Mouse (Mus musculus): ENCODE measurements around the gene E130309D02Rik.
A peak's percentile ranks its signal among the peaks of the same experiment; 100 is the strongest.

The E130309D02Rik gene

DNA sequence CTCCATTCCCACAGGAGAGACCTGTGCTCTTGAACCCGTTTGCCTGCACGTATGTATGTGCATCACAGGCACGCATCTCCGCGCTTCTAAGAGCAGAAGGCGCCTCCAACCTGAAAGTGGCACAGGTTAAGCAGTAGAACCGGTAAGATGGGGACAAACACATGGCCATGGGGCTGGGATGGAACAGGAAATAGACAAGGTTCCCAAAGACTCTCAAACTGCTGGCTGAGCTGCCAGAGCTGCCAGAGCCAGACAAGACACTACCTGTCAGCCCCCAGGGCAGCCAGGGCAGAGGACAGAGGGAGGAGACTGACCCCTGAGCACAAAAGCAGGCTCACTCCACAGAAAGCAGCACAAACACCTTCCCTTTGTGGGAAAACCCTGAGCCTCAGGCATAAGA is 5.2 kb downstream of the E130309D02Rik start:
- DNase-seq (ENCODE audit: low spot score), result no peak

DNA sequence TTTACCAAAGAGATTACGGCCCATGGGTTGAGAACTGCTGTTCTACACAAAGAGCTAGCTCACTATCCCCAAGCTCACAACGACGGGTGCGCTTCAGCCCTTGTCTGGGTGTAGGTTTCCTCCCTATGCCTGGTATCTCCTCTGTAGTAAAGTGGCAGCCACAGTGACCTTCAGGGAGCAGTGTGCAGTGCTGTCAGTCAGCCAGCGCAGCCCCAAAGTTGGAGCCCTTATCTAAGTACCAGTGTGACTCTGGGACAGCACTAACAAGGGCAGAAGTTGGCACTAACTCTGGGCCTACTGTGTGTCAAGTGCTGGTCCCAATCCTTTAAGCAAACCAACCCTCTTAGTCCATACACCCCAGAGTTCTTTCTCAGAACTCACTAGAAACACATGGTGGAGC is 6.3 kb downstream of the E130309D02Rik start:
- DNase-seq (ENCODE audit: low spot score), result no peak

DNA sequence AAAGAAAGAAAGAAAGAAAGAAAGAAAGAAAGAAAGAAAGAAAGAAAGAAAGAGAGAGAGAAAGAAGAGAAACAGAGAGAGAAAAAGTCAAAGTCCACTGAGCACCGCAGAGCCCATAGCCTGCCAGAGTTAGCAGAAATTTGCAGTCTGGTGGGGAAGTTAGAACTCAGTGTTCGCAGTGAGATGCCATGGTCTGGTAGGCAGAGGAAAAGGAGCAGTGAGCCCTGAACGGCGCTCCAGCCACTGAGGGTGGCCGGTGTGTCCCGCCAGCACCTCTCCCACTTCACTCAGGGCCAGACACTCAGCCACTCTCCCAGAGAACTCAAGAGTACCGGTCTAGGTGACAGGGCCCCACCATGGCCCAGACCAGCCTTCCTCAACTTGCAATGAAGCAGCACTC is 10.9 kb downstream of the E130309D02Rik start:
- DNase-seq (ENCODE audit: low spot score), result no peak

DNA sequence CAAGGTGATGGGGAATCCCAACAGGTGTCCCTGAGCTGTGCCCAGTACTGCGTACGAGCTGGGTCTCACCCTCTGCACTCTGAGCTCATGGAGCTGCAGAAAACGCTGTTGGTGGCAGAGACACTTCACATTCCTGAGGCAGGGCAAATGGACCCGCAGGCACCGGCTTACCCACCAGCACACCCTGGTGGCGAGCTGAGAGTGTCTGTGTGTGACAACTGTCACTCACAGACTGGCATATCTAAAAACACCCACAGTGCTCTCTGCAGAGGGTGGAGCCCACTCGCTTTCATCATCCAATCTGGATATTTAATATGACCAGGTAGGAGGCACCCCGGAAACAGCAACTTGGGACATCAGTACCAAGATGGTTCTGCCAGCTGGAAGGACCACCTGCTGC is 13.9 kb downstream of the E130309D02Rik start:
- DNase-seq (ENCODE audit: low spot score), result no peak

DNA sequence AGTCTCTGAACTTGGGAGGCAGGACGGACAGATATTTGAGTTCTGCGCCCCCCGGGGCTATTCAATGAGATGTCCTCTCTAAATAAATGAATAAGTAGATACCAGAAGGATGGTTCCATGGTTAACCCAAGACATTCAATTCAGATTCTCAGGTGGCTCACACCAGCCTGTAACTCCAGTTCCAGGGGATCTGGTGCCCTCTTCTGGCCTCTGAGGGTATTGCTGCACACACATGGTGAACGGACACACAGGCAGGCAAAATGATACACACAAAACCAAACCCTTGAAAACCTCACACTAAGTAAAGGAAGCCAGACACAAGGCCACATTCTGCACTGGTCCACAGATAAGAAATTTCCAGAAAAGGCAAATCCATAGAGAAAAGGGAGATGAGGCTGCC is 15.5 kb downstream of the E130309D02Rik start:
- peak; percentile 35 for DNase-seq (ENCODE audit: low spot score)

DNA sequence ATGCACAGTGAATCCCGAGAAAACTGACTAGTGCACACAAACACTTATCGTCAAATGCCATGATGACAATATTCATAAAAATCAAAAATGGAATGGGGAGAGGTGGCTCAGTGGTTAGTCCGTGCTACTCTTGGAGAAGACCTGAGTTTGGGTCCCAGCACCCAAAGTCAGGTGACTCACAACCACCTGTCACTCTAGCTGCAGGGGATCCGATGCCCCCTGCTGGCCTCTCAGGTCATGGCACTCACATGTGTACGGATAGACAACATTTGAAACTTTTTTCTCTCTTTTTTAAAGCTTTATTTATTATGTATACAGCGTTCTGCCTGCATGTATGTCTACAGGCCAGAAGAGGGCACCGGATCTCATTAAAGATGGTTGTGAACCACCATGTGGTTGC is 16.8 kb downstream of the E130309D02Rik start:
- no peak for DNase-seq (ENCODE audit: low spot score)

DNA sequence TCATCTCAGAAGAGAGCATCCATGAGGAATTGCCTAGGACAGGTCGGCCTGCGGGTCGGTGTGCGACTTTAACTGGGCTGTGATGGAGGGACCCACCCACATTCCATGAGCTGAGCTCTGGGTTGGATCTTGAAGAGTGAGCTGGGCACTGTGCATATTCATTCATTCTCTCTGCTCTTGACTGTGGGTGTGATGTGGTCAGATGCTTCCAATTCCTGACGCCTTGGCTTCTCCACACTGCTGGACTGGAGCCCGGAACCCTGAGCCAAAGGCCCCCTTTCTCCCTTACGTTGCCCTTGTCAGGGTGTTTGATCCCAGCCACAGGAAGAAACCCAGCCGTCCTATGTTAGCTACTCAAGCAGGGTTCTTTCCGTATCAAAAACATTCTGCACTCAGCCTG is 17.2 kb downstream of the E130309D02Rik start:
- DNase-seq (ENCODE audit: low spot score), result no peak

DNA sequence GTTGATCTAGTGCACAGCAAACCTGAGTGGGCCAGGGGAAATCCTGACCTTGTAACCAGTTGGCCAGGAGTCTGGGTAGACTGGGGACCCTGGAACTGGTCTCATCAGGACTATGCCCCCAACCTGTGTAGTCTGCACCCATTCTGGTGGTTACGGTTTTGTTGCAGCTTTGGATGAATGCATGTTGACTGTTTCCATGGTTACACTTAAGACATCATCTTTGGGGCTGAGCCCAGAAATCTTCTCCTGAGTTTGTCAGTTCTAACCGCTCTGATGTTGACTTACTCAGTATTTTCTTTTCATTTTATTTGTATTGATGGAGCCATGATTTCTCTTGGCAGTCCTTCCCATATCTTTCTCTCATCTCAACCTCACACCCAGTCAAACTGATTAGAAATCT is 19.8 kb downstream of the E130309D02Rik start:
- no peak for DNase-seq (ENCODE audit: low spot score)

DNA sequence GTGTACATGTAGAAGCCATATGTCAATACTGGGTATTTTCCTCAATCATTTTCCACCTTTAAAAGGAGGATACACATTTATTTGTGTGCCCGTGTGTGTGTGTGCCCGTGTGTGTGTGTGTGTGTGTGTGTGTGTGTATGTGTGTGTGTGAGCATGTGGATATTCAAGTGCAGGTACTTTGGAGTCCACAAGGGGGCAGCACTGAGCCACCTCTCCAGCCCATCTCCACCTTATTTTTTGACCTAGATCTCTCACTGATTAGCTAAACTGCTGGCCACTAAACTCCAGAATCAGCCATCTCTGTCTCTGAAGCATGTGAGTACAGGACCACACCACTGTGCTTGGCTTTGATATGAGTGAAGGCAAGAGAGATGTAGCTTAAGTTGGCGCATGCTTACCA is 20.3 kb downstream of the E130309D02Rik start:
- DNase-seq (ENCODE audit: low spot score), result no peak

DNA sequence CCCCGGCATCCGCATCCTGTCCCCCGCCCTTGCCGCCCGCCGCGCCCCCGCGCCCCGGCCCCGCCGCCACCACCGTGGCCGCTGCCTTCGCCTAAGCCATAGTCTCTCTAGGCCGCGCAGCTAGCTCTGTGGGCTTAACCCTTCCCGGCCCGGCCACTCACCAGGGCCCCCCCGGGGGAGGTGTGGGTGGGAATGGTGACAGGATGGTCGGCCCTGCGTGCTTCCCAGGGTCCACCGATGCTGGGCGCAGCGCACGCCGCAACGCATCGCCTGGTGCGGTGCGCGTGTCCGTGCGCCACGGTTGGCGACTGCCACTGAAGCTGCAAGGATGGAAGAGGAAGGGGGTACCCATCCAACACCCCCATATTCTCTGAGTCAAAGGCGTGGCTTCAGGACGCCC is 21.8 kb downstream of the E130309D02Rik start, which contains the start of gene Zfp853:
Zfp853 (minus strand) TSS at position 220 of the 400 bp plus-strand sequence.
- no peak for DNase-seq (ENCODE audit: low spot score)

DNA sequence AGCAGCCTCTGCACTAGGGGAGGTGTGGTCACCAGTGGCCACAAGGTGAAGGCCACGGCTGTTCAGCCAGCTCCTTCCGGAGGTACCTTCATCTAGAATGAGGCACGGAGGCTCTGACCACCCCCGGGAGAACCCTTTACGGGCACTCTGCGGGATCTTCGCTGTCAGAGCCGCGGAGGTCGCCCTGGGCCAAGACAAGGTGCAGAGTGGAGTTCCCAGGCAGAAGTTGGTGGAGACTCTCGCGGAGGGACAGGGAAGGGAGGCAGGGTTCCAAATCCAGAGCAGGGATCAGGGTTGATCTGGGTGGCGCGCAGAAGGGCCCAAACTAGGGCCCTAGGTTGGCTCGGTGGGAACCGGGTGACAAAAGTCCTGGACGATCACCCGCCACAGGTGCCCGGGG is 22.3 kb downstream of the E130309D02Rik start:
- no peak for DNase-seq (ENCODE audit: low spot score)

DNA sequence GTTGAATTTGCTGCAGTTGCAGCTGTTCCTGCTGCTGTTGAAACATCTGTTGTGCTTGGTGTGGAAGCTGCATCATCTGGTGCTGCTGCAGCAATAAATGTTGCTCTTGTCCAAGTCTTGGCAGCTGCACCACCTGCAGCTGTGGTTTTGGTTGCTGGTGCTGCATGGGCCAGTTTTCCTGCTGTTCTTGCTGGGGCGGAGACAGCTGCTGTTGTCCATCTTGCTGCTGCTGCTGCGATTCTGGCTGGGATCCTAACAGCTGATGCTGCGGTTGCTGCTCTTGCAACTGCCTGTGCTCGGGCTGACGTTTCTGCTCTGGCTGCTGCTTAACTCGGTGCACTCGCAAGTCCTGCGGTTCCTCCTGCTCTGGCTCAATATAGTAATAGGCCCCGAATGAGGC is 25.9 kb downstream of the E130309D02Rik start:
- DNase-seq (ENCODE audit: low spot score), result no peak

DNA sequence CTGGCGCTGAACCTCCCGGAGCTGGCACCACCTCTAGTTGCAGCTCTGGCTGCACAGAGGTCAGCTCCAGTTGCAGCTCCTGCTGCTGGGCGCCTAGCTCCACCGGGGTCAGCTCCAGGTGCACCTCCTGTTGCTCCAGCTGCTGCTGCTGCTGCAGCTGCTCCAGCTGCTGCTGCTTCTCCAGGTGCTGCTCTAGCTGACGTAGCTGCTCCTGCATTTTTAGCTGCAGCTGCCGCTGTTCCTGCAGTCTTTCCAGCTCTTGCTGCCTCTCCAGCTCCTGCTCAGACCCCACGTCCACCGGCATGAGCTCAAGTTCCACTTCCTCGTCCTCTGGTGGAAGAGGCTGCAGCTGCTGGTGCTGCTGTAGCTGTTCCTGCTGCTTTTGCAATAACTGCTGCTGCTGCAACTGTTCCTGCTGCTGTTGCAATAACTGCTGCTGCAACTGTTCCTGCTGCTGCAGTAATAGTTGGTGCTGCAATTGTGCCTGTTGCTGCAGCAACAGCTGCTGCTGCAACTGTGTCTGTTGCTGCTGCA is 26.7 kb downstream of the E130309D02Rik start:
- DNase-seq (ENCODE audit: low spot score), result no peak

DNA sequence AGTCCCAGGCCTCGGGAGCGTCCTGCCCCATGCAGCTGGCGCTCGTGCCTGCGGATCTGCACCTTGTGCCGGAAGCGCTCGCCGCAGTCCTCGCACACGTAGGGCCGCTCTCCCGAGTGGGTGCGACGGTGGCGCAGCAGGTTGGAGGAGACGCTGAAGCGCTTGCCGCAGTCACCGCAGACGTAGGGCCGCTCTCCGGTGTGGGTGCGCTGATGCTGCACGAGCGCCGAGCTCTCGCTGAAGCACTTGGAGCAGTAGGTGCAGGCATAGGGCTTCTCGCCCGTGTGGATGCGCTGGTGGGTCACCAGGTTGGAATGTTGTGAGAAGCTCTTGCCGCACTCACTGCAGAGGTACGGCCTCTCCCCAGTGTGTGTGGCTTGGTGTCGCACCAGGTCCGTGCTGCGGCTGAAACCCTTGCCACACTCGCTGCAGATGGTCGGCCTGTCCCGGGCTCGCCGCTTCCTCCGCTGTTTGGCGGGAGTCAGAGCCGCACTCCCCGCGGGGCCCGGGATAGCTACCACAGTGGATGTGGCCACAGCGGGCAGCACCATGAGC is 27.3 kb downstream of the E130309D02Rik start:
- DNase-seq (ENCODE audit: low spot score), result no peak

DNA sequence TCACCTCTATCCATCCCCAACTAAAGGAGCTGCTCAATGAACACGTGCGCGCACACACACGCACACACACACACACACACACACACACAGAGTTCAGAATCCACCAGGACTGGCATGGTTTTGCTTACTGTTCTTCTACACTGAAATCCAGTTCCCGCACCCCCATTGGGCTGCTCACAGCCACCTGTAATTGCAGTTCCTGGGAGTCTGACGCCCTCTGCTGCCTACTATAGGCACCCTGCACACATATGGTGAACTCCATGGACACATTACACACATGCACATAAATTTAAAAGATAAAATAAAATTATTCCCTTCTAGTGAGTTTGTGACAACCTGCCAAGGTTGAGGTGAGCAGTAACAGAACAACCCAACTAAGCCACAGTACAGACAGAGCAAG is 30.4 kb downstream of the E130309D02Rik start:
- DNase-seq (ENCODE audit: low spot score), result no peak

DNA sequence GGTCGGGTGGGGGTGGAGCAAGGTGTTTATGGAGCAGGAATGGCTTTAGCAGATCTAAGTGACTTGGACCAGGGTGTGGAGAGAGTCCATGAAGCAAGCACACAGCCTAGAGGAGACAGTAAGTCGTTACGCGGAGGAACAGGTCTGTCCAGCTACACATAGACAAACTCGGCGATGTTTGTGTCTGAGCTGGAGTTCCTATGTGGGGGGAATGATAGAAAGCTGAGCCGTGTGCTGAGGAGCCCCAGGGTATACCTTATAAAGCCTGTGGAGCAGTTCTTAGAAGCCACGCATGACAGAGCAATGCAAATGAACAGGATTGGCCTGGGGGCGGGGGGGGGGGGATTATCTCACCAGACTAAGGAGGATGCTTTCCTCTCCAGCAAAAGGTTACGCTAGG is 35.9 kb downstream of the E130309D02Rik start:
- no peak for DNase-seq (ENCODE audit: low spot score)

DNA sequence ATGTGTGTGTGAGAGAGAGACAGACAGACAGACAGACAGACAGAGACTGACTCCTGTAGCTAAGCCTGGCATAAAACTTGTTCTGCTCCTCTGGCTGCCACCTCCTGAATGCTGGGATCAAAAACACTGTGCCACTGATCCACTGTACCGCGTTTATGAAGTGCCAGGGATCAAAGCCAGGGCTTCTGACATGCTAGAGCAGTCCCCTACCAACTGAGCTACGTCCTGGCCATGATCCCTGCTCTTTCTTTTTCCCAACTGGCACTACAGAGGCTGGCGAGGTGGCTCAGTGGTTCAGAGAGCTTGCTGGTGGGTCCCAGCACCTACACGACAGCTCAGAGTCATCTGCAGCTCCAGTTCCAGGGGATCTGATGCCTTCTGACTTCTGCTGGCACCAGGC is 39.4 kb downstream of the E130309D02Rik start:
- DNase-seq (ENCODE audit: low spot score), result no peak

DNA sequence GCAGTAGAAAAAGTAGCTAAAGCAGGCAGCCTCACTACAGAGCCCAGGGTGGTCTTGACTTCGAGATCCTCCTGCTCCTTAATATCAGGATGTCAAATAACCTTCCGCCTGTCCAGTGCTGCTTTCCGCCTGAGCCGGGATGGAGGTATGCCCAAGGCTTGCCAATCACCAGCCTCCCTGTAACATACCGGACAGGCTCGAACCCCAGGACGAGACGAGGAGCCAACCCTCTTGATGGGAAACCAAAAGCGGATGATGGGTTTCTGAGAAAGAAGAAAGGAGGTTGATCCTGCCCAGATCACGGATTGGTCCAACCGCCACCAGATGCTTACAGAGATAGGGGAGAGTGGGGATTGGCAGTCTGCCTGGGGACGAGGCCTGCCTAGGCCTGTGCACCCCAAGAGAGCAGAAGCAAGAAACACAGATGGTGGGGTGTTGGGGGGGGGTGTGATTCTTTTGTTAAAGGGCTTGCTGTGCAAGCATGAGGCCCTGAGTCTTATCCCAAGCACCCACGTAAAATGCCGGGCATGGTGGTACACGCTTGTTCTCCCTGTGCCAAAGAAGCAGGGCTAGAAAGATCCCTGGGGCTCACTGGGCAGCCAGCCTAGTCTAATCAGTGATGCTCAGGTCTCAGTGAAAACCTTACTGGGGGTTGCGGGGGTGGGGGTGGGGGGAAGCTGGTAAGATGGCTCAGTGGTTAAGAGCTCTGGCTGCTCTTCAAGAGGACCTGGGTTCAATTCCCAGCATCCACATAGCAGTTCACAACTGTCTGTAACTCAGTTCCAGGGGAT is 42.4 kb downstream of the E130309D02Rik start:
- no peak for DNase-seq (ENCODE audit: low spot score)

DNA sequence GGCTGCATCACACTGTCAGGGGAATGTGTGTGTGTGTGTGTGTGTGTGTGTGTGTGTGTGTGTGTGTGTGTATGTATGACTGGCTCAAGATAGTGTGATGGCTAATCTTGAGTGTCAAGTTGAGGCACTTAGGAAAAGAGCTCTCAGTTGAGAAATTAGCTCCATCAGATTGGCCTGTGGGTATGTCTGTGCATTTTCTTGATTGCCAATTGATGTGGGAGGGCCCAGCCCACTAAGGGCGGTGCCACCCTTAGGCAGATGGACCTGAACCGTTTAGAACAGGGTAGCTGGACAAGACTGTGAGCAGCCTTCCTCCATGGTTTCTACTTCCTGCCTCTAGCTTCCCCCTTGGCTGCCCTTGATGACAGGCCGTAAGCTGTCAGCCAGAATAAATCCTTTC is 43.1 kb downstream of the E130309D02Rik start:
- DNase-seq (ENCODE audit: low spot score), result no peak

DNA sequence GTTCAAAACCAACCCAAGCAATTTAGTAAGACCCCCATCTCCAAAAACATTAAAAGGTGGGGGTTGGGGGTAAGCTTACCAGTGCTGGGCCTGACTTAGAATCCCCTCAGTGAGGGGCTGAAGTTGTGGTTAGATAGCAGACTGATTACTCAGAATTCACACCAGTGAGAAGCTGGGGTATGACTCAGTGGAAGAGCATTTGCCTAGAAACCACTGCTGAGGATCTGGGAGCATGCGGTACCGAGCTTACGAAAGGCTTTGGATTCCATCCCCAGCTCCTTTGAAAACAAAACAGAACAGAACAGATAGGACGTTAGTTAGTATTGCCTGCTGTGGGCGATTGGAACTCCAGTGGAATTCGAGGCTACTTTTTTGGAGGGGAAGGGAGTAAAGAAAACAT is 43.5 kb downstream of the E130309D02Rik start:
- no peak for DNase-seq (ENCODE audit: low spot score)

DNA sequence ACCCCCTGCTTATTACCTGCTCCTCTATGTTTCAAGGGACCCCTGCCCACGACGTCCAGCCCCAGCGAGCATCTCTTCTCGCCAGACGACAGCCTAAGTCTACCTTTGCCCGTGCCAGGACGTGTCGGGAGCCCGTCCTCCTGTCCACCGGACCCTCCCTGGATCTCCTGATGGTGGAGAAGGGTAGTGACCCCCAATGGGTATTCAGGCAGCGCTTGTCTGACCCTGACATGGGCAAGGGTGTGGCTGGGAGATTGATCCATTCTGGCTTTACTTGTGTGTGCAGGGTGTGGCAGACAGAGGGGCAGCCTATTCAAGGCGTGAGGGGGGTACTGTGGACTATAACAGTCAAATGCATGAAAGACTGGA is 45.0 kb downstream of the E130309D02Rik start:
- DNase-seq (ENCODE audit: low spot score), result no peak

DNA sequence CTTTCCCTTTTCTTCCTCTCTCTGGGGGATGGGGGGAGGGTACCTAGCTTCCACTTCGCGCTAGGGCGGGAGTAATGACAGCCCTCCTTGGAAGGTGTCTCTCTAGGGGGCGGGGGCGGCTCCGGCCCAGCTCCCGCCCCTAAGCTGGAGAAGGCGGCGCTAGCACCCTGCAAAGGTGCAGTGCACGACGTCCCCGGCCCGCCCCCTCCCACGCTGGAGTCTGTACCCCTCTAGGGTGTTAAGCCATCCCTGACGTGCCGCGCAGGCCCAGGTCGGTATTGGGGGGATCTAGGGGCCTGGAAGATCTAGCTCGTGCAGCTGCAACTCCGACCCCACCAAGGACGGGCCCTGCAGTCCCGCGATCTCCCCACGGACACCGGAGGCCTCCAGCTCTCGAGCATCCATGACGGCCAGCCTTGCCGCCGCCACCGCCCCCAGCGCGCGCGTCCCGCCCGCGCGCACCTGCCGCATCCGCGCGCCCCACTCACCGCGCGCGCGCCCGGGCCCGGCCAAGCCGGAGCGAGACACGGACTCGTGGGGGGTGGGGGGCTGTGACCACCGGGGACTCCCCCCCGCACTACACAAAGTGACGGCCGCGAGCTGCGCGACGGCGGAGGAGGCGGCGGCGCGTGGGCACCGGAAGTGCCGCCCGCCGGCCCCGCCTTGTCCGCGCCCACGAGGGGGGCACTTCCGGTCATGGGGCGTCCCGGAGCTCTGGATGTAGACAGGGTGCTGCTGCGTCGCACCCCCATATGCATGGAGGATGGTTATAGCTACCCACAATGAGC is 45.6 kb downstream of the E130309D02Rik start, which contains the start of gene Zfp316:
Zfp316 (minus strand) TSS at position 660 of the 788 bp plus-strand sequence.
- DNase-seq (ENCODE audit: low spot score), result peak; percentile 74

DNA sequence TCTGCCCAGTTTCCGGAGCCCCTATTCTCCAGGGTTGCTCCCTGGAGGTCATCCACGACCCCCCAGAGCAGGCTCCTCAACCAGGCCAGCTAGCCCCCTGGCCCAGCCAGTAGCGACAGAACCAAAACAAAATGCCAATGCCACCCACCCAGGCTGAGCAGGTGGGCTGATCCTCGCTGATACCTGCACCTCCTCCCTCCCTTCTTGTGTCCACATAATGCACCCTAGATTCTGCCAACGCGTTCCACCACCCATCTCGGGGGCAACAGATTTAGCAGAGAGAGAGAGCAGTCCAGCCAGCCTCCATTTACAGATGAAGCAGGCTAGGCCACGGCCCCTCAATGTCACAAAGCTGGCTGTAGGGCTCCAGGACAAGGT is 46.2 kb downstream of the E130309D02Rik start:
- DNase-seq (ENCODE audit: low spot score), result no peak

Data from ovary, postnatal 36 days (tissue).